Mouse (Mus musculus) neural tube, embryonic 14.5 days (tissue): ENCODE data around the gene Aqp11. TPM values are rescaled to one million over a fixed set of nuclear protein-coding genes. Genes with fewer than 3 reads are reported as not detected.
A peak's percentile ranks its signal among the peaks of the same experiment; 100 is the strongest.

Experiments
- ATAC-seq: fragments of 200-750 bp; cut with Nextera tagmentation; 2 replicates; pipeline ENCODE4 v1.8.0; 2017; ENCODE audit warnings: low read depth, mild to moderate bottlenecking, moderate TSS enrichment, moderate library complexity
- H3K27ac ChIP-seq: fragments of 300-500 bp; sonication (generic); 2 replicates; pipeline ENCODE4 v1.5.1; 2014; ENCODE audit warnings: low read depth, mild to moderate bottlenecking, control low read depth, low read length, moderate library complexity, mixed read lengths
- H3K27me3 ChIP-seq: fragments of 300-500 bp; sonication (generic); 2 replicates; pipeline ENCODE4 v1.6.1; 2014; ENCODE audit warnings: low read length; ENCODE audit not compliant: control insufficient read depth, insufficient read depth
- H3K36me3 ChIP-seq: fragments of 300-500 bp; sonication (generic); 2 replicates; pipeline ENCODE4 v1.6.1; 2014; ENCODE audit warnings: low read length, mixed read lengths; ENCODE audit not compliant: control insufficient read depth, insufficient read depth
- H3K4me1 ChIP-seq: fragments of 300-500 bp; sonication (generic); 2 replicates; pipeline ENCODE4 v1.6.1; 2014; ENCODE audit warnings: low read length; ENCODE audit not compliant: control insufficient read depth, insufficient read depth
- H3K4me2 ChIP-seq: fragments of 300-500 bp; sonication (generic); 2 replicates; pipeline ENCODE4 v1.6.1; 2014; ENCODE audit warnings: mild to moderate bottlenecking, low read depth, low read length, control low read depth
- H3K4me3 ChIP-seq: fragments of 300-500 bp; sonication (generic); 2 replicates; pipeline ENCODE4 v1.5.1; 2014; ENCODE audit warnings: low read depth, low read length, control low read depth, mixed read lengths
- H3K9ac ChIP-seq: fragments of 300-500 bp; sonication (generic); replicated peaks from 2 replicates; pipeline ENCODE4 v1.6.1; 2014; ENCODE audit warnings: low read depth, mild to moderate bottlenecking, control low read depth, low read length, mixed read lengths
- H3K9me3 ChIP-seq: fragments of 300-500 bp; sonication (generic); 2 replicates; pipeline ENCODE4 v1.6.1; 2016; ENCODE audit warnings: low read length; ENCODE audit not compliant: control insufficient read depth
- WGBS: fragments of 180-500 bp; shearing (Covaris S2); extraction: QIAGEN DNeasy Blood & Tissue Kit; methylation state at CpG from one replicate; pipeline ENCODE4 v1.1.7; 2014; 5-methylcytosine and 5-hydroxymethylcytosine counted together
- polyA plus RNA-seq: library from polyadenylated mRNA; unstranded; fragments of >200 nt; fragmentation: Nextera tagmentation; extraction: Ambion mirVana; gene quantifications from 2 replicates; pipeline ENCODE4 v1.2.1, GENCODE M21; 2014

Gene Aqp11
- polyA plus RNA-seq, 1 experiment from 2014 or later: 20.7 TPM

DNA sequence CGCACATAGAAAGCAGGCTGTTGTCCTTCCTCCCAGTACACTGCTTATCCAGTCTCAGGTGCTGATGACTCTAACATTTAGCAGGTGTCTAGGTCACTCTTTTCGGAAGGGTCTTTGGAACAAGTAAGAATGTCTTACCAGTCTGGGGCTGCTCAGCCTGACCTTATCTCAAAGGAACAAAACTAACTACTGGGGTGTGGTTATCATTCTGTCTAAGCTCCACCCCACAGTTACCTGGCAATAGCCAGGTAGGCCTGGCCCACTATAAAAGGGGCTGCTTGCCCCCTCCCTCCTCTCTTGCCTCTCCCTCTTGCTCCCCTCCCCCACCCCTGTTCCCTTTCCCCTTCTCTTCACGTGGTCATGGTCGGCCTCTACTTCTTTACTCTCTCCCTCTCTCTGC is 30.9 kb upstream of the Aqp11 start:
- Histone ChIP-seq H3K27ac (no peak overlapping the region), H3K36me3 (no peaks in the 10 kb centered on the region), H3K4me3 (no peak overlapping the region), H3K9me3 (no peaks in the 10 kb centered on the region), H3K4me2 (no peak overlapping the region), H3K4me1 (no peaks in the 10 kb centered on the region), H3K9ac (no peak overlapping the region), H3K27me3 (no peaks in the 10 kb centered on the region)
- ATAC-seq: no peak
- WGBS: 74% methylated on average over 4 of the region's 4 CpGs

DNA sequence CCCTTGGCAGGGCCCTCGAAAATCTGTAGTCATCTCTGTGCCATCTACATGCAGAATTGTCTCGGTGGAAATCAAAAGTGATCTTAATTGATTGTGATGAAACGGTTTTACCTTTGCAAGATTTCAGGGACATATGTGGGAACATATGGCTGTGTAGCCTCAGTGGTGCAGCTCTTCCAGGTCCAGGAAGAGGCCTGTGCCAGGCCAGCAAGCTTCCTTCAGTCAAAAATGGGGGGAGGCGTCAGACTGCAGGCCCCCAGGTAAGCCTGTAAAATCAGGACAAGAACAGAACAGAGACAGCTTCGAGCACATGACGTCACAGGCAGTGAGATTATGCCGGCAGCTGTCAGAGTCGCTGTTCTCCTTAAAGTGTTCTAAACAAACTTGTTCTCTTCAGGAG is 29.8 kb upstream of the Aqp11 start:
- Histone ChIP-seq H3K27me3 (no peaks in the 10 kb centered on the region), H3K27ac (no peak overlapping the region), H3K9ac (no peak overlapping the region), H3K9me3 (no peaks in the 10 kb centered on the region), H3K36me3 (no peaks in the 10 kb centered on the region), H3K4me3 (no peak overlapping the region), H3K4me2 (no peak overlapping the region), H3K4me1 (no peaks in the 10 kb centered on the region)
- no peak for ATAC-seq
- WGBS: 81% methylated on average over 8 of the region's 8 CpGs

GRCm38 (mm10) chr7:97766406-97767166 is 28.5 kb upstream of the Aqp11 start:
- WGBS: 78% methylated on average over 9 of the region's 9 CpGs

GRCm38 (mm10) chr7:97765963-97766347 is 27.9 kb upstream of the Aqp11 start:
- no peak overlapping the region for H3K4me3 ChIP-seq

More at GRCm38 (mm10) chr7:97766406-97767166, 28.5 kb upstream of the Aqp11 start:
- H3K4me1 ChIP-seq: no peaks in the 10 kb centered on the region
- no peak overlapping the region for H3K9ac ChIP-seq
- no peaks in the 10 kb centered on the region for H3K36me3 ChIP-seq
- ATAC-seq: no peak
- H3K27me3 ChIP-seq: no peaks in the 10 kb centered on the region
- H3K4me2 ChIP-seq: no peak overlapping the region
- H3K9me3 ChIP-seq: no peaks in the 10 kb centered on the region
- H3K27ac ChIP-seq: no peak overlapping the region
- no peak overlapping the region for H3K4me3 ChIP-seq

GRCm38 (mm10) chr7:97765181-97765962 is 27.3 kb upstream of the Aqp11 start:
- Histone ChIP-seq H3K9me3 (no peaks in the 10 kb centered on the region), H3K9ac (no peak overlapping the region), H3K27ac (no peak overlapping the region), H3K4me1 (no peaks in the 10 kb centered on the region), H3K36me3 (no peaks in the 10 kb centered on the region), H3K4me2 (no peak overlapping the region), H3K4me3 (no peak overlapping the region), H3K27me3 (no peaks in the 10 kb centered on the region)
- no peak for ATAC-seq
- WGBS: 91% methylated on average over 21 of the region's 21 CpGs

More at GRCm38 (mm10) chr7:97765963-97766347, 27.9 kb upstream of the Aqp11 start:
- no peaks in the 10 kb centered on the region for H3K4me1 ChIP-seq
- ATAC-seq: no peak
- no peaks in the 10 kb centered on the region for H3K36me3 ChIP-seq
- H3K27me3 ChIP-seq: no peaks in the 10 kb centered on the region
- H3K9ac ChIP-seq: no peak overlapping the region
- H3K27ac ChIP-seq: no peak overlapping the region
- H3K9me3 ChIP-seq: no peaks in the 10 kb centered on the region
- WGBS: 85% methylated on average over 5 of the region's 5 CpGs
- H3K4me2 ChIP-seq: no peak overlapping the region

DNA sequence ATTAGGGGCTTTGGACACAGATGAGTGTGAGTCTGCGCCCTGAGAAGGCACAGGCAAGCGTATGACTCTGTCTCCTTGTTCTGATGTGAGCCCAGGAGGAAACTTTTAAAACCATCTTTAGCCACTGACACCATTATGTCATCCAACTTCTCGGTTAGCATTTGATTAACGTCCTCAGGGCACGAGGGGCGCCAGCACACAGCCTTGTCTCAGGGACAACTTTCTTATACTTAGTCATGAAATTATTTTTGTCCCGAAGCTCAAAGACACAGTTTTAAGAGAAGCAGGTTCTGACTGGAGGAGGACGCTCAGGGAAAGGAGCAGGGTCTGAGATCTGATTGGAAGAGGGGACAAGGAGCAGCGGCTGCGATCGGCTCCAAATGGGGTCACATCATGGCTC is 26.5 kb upstream of the Aqp11 start:
- no peak overlapping the region for H3K4me2 ChIP-seq
- ATAC-seq: no peak
- H3K9me3 ChIP-seq: no peaks in the 10 kb centered on the region
- H3K36me3 ChIP-seq: no peaks in the 10 kb centered on the region
- no peaks in the 10 kb centered on the region for H3K4me1 ChIP-seq
- H3K27ac ChIP-seq: no peak overlapping the region
- no peak overlapping the region for H3K4me3 ChIP-seq
- no peak overlapping the region for H3K9ac ChIP-seq
- 80% methylated on average over 11 of the region's 11 CpGs for WGBS
- H3K27me3 ChIP-seq: no peaks in the 10 kb centered on the region

GRCm38 (mm10) chr7:97756967-97757881 is 19.1 kb upstream of the Aqp11 start:
- Histone ChIP-seq H3K4me2 (peak overlapping the region; percentile 44), H3K9ac (peak overlapping the region; percentile 39), H3K4me1 (no peaks in the 10 kb centered on the region), H3K4me3 (no peak overlapping the region), H3K27ac (peak overlapping the region; percentile 60; the same call in 1 of the 2 replicates), H3K36me3 (no peaks in the 10 kb centered on the region), H3K9me3 (no peaks in the 10 kb centered on the region), H3K27me3 (no peaks in the 10 kb centered on the region)
- WGBS: 22% methylated on average over 18 of the region's 18 CpGs
- ATAC-seq: peak; percentile 94

GRCm38 (mm10) chr7:97749207-97750190 is 11.4 kb upstream of the Aqp11 start:
- no peak for ATAC-seq
- no peaks in the 10 kb centered on the region for H3K36me3 ChIP-seq
- H3K27me3 ChIP-seq: no peaks in the 10 kb centered on the region
- peak overlapping the region; percentile 18; the same call in 1 of the 2 replicates for H3K4me2 ChIP-seq
- H3K9ac ChIP-seq: no peak overlapping the region
- H3K4me1 ChIP-seq: no peaks in the 10 kb centered on the region
- no peak overlapping the region for H3K4me3 ChIP-seq
- no peak overlapping the region for H3K27ac ChIP-seq
- no peaks in the 10 kb centered on the region for H3K9me3 ChIP-seq
- WGBS: 28% methylated on average over 19 of the region's 19 CpGs
